Mouse (Mus musculus) erythroblast, adult 5-6 weeks (primary cell): ENCODE measurements at regions not wholly inside any gene's neighbourhood (a gene's known extent, or its start where the extent isn't known, plus 50 kb on each side); places are given as distances from the start of the nearest gene placed in this dataset.

Source experiments
- ATAC-seq: replicated peaks from 2 replicates; pipeline ENCODE4 v1.8.0; 2016; ENCODE audit warnings: moderate number of reproducible peaks, mild to moderate bottlenecking, moderate TSS enrichment, inconsistent platforms; ENCODE audit not compliant: poor library complexity, low FRiP score, severe bottlenecking

DNA sequence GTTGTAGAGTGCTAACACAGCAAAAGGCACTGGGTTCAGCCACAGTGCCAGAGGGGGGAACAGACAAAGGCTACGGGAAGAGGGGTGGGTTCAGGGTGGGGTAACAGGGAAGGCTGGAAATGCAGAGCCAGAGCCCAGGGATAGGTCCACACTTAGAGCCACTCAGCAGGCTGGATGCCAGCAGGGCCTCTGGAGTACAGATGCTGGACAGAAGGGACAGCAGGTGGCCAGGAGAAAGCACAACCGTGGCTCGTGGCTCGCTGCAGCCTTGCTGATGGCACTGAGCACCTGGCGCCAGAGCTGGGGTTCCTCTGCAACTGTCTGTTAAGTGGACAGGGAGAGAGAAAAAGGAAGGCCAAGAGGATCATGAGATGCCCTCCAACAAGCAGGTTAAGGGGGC, 174.2 kb downstream of the Mroh4 start:
- no peak for ATAC-seq

DNA sequence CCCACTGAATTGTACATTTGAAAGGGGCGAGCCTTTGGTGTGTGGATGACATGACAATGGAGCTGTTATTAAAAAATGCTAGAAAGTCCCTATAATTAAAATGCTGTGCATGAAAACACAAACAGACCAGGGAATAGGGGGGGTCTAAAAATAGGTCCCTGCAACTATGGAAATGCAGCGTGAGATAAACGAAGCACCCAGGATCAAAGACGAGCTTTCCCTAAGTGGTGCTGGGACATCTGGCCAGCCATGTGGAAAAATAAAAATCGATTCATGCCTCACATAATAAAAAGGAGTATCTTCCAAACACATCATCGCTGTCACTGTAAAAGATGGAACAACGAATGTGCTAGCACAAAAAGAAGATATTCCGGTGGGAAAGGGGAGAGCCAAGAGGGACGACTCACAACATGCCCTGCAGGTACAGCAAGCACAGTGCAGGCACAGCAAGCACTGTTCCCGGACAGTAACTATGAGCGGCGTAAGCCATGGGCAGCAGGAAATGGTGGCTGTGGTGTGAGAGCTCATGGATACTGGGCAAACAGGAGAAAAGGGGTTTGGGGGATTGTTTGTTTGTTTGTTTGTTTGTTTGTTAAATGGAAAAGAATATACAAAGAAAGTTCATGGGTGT, 176.7 kb downstream of the Mroh4 start:
- no peak for ATAC-seq

DNA sequence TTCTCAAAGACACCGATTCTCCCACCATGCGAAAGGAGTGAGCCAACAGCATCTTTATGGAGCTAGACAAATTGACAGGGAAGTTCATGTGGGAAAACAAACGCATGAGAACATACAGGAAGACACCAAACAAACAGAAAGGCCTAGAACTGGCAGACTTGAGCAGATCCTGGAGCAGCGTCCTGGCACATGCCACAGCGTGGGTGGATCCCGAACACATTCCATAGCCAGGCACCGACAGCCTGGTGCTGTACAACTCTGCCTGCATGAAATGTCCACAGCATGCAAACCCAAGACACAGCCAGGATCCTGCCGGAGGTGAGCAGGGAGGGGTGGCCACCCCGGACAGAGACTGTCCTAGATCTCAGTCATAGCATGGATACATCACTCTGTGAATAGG, 177.2 kb downstream of the Mroh4 start:
- ATAC-seq, result no peak

DNA sequence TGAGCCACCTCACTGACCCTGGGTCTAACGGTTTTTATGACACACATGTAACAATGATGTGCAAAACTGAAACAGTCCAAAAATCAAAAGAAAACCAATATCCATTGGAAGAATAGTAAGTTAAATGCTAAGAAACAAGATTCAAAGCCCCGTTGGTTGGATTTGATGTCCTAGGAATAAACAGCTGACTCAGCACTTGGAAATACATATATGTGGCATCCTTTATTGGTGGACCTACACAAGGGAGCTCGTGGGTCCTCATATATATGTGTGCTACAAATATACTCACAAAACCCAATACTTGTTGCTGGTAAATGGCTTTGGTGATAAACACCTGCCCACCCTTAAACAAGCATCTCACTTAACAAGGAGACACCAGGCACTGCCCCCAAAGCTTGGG, 178.2 kb downstream of the Mroh4 start:
- ATAC-seq, result no peak

DNA sequence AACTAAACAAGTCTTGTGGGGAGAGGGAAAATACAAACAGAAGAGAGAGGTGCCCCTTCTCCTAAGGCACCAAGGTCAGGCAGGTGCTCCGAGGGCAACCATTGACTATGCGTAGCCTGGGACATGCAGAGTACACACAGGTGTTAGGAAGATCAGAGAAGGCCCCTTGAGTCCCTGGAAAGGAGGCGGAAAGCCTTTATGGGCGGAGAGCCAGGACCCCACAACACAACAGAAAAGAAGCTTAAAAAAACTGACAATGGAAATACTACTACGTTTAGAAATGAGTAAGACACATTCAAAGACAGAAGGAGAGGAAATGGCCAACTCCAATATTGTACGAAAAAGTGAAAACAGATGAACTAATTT, 179.5 kb downstream of the Mroh4 start:
- no peak for ATAC-seq

DNA sequence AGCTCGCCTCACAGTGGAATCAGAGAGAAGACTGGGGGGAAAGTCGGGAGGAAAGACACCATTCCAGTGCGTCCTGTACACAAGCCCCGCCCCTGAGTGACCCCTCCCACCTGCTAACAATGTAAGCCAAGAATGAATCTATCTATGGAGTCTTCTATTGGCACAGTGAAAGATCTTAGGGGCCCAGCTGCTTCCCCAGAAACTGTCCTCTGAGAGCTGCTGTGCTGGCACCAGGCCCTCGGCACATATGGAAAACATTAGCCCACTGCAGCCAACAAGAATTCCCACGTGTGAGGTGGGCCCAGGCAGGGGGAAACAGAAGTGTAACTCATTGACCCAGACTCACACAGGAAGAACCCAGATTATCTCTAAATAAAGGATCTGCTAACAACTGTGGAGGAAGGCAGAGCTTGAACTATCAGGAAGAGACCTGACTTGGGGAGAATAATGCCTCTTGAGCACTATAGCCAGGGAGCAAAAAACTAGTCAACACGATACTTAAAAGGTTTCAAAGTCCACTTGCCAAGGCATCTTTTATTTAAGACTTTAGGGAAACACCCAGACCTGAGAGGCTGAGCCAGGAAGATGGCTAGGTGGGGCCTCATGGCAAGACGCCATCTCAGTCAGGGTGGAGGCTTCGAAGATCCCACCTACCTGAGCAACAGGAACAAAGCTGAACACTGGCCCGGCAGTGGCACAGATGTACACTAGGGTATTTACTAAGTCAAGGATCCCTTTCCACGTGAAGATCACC, 180.1 kb downstream of the Mroh4 start:
- no peak for ATAC-seq

DNA sequence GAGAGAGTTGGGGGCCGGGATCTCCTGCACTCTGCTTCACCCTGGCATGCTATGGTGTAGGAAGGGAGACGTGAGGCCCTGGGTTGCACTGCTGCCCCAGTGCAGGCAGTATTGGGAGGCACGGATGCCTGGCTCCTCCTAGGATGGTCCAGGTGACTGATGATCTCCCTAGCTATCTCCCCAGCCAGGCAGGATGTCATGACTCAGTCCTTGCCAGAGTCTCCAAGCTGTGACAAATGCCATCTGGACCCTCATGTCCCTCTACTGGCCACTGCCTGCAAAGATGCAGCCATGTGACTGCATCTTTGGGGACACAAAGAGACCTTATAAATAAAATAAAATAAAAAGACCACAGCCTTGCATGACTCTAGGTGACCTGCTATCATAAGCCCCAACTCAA, 181.6 kb downstream of the Mroh4 start:
- no peak for ATAC-seq

DNA sequence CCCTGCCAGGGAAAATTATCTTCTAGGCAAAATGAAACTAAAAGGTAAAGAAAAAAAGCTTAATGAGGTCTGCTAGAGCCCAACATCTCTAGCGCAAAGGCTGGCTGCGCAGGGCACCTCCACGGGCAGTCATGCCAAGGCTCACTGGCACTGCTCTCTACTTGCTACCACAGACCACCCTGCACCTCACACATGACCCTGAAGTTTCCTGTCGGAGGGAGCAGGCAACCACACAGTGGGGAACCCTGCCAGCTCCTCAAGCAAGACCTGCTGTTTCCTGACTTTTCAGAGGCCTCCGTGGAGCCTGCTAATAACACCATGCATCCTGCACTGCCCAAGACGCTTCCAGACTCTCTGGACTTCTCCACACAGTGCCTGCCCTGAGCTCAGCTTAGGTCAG, 182.3 kb downstream of the Mroh4 start:
- ATAC-seq, result no peak

DNA sequence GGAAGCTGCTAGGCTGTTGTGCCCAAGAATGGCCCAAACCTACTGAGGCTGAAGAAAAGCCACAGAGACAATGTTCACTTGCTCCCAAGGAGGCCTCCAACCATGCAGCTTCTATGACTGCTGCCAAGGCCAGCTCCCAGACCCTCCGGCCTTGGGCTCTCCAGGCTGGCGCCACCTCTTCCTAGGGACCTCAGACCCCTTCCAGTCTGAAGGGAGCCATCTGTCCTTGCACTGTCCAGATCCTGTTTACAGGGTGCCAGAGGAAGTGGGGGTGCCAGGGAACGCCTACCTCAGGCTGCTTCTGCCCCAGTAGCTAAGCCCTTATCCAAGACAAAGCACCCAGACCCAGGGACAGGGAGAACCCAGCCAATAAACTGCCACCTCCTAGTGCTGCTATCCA, 183.7 kb downstream of the Mroh4 start:
- ATAC-seq, result no peak

DNA sequence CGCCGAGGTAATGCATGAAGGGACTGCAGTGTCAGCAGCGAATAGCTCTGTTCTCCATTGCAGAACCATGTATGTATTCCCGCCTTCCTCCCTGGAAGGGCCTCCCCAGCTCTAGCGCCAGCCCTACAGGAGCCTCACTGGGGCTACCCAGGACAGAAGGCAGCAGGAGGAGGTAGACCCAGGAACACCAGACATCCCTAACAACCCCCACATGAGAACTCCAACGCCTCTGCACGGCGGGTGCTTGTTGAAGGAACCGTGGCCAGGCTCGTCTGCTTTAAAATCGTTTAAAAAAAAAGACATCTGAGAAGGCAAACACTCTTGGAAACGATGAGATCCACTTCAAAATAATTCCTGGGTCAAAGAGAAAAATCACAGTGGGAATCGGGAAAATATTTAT, 194.3 kb downstream of the Mroh4 start:
- ATAC-seq, result no peak

DNA sequence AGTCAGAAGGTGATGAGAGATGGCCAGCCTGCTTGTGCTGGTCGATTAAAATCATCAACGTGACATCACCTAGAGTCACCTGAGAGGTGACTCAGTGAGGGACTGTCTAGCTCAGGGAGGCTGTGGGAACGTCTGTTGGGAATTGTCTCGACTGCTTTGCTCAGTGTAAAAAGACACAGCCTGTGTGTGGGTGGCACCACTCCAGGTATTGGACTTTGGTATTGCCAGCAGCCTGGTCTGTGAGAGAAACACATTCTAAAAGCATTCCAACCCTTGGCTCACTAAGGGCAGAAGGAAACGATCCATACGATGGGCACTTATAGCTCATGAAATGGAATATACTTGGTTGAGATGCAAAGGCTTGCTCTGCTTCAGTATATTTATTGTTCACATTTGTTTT, 209.2 kb downstream of the Mroh4 start:
- no peak for ATAC-seq

DNA sequence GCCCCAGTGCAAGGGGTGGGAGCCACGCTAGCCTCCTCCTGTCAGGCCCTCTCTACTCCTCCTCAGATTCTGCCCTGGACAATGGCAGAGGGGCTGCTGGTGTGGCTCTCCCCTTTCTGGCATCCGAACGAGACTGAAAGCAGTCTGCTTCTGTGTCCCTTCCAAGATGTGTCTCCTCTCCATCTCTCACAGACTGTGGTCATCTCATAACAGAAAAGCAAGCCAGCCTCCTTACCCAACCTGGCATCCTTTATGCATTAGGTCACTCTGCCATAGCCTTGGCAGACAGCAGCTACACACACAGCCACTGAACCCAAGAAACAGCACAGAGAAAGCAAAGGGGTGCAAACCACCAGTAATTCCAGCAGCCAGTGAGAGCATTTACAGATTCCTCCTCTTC, 213.2 kb downstream of the Mroh4 start:
- ATAC-seq, result no peak

DNA sequence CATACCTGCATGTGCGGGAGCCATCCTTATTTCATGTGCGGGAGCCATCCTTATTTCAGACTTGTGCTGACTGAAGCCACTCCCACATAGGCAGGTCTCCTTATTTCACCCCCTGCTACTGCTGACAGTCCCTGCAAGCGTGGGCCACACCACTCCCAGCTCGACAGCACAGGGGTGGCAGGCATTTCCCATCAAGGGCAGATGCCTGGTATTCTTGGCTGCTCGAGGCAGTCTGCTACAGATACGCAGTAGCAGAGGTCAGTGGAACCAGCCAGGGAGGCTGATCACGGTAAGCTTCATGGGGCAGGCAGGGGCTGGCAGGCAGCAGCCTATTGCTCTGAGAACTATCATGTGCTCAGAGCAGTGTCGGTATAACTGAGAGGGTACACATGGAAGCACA, 215.6 kb downstream of the Mroh4 start:
- ATAC-seq, result no peak

DNA sequence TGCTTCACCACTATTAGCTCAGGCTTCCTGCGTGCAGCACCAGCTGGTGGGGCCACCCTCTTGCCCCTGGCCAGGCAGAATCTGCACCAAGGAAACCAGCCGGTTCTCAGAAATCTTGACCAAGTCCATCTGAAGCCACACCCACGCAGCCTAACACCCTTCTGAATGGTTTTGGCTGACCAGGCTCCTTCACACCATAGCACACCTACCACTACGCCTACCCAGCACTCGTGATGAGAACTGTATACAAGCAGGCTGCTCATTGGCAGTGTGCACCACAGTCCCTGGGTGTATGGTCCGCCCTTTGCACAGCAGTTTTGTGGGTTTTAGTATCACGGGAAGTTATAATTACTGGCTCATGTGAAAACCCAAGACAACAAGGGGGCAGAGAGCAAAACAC, 217.5 kb downstream of the Mroh4 start:
- no peak for ATAC-seq

DNA sequence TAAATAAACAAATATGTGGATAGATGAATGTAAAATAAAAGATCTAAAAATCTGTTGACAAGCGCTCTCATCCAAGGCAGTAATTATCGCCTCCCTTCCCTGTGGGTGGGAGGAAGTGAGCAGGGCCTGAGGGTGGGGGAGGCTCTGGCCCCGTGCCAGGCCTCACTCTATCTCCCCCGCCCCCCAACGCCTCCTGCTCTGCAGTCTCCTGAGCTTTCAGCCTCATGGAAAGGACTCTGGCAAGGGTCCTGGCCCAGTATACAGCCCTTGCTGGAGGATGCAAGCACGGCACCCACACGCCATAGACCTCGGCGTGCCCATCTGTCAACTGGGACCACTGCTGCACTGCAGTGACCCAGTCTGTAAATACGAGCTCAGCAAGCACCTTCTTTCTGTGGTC, 222.9 kb downstream of the Mroh4 start:
- ATAC-seq, result no peak

DNA sequence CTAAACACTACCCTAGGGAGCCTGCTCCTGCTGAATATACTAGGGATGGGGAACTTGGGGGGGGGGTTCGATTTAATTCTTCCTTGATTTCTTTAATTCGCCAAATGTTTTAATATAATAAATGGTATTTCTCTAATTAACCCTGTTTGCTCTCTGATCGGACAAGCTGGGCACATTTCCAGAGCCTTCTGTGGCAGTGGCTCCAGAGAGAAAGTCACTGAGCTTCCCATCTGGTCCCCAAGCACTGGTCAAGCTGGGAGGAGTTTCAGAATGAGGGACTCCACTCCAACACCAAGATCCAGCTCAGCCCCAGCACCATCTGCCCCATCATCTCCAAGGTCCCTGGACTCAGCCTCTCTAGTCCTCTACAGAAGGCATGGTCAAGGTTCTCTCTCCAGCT, 223.9 kb downstream of the Mroh4 start:
- ATAC-seq, result no peak

DNA sequence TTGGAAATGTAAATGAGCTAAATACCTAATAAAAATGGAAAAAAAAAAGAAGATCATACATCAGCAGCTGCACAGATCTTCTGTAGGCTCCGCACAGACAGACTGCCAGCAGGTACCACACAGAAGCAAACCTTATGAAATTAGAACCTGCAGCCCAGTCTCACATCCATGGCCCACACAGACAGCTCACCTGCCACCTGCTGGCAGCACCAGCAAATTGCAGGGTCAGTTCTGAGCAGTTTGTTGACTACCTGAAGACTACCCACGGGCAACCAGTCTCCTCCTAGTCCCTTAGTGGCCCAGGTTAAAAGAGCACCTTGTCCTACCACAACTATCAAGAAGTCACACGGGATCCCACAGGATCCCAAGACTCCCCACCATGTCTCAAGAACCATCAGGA, 225.1 kb downstream of the Mroh4 start:
- peak; percentile 60; the same call in 1 of the 2 replicates for ATAC-seq

DNA sequence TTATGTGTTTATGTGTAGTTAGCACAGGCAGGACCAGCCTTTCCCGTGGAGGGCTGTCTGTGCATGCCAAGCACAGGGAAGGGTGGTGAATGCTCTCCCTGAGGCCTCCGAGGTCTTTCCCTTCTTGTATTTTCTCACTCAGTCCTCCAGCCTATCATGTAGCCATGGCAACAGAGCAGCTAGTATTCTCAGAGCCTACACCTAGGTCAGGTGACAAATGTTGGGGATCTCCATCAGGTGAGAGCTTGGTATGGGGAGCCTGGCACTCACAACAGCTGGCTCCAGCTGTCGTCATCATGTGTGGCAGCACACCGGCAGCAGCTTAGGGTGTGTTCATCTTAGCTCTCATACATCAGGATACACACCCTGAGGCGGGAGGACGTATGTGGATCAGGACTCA, 231.3 kb downstream of the Mroh4 start:
- ATAC-seq, result no peak

DNA sequence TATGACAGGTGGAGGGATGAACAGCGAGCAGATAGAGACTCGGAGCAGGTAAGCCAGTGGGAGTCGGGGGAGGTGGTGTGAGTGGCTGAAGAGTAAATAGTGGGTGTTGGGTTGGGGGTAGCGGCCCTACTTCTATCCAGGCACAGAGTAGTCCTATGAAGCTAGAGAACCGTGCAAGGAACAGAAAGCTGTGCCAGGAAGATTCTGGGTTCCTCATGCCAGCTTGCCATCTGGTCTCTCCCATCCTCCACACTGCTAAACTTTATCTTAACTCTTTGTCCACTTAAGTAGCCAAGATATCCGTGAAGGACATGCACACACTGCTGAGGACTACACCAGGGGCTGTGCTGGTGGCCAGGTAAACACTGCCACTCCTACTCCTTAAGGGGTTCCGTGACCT, 234.9 kb downstream of the Mroh4 start:
- ATAC-seq, result no peak

DNA sequence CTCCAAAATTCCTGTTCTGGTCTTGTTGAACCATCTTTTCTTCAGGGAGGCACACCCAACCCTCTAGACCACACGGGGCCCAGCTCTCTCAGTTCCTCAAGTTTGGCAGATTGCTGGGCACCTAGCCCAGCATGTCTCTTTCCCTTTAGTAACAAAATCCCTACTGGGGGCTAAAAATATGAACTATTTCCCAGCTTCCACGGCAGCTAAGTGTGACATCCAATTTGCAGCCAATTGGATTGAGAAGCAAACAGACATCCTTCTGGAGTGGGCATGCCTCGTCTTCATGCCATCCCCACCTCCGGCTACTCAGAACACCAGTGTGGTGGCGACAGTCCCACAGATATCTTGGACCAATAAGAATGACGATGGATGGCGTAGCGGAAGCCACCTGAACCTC, 240.1 kb downstream of the Mroh4 start:
- ATAC-seq, result no peak

DNA sequence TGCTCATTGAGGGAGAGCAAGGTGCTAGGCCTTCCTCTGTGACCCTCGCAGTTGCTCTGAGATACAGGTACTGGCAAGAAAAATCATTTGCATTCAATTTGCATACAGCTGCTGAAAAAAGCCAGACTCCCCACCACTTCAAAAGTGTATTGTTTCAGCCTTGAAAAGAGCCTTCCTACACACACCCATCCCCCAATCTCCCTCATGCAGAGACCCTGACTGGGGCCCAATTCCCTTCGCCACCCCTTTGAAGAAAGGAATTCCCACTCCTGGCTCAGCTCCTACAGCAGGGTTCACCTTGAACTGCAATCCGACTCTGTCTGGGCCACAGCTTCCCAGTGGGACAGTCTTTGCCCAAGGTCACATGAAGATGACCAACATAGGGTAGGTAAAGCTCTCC, 248.6 kb downstream of the Mroh4 start:
- ATAC-seq, result no peak

DNA sequence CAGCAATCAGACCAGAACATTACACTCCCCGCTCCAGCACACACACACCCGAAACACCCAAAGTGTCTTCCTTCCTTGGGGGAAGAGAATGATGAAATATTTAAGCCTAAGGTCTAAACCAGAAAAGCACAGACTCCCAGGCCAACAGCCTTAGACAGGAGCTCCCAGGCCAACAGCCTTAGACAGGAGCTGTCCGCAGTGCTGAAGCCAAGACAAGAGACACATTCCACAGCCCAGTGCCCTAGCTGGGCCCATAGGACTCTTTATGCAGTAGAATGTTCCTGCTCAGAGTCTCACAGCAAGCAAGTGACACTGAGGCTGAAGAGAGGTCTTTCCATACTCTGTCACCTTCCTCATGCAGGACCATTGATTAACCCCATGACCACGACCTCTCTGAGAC, 253.6 kb downstream of the Mroh4 start:
- no peak for ATAC-seq
